Mouse (Mus musculus) cerebellum, adult 2 months (tissue): Measurements from ENCODE around the gene Lrrk1.

Experiments
- CTCF ChIP-seq: fragments of 200-500 bp; IDR thresholded peaks from 2 replicates; pipeline ENCODE4 v1.5.1; 2011; ENCODE audit warnings: low read depth, mild to moderate bottlenecking, control low read depth, low read length, moderate library complexity, borderline replicate concordance; ENCODE audit not compliant: insufficient read depth
- POLR2A ChIP-seq: fragments of 200-500 bp; IDR thresholded peaks from 2 replicates; pipeline ENCODE4 v1.6.1; 2011; ENCODE audit warnings: low read length, control low read depth, borderline replicate concordance; ENCODE audit not compliant: insufficient read depth

- TF ChIP-seq POLR2A (no peak), CTCF (no peak)
These were observed 51.2 kb downstream of the Lrrk1 start for GRCm38 (mm10) chr7:66336955-66337354.
